Mouse (Mus musculus): Measurements from ENCODE around the gene Slc22a4. TPM values are rescaled to one million over a fixed set of nuclear protein-coding genes. Genes with fewer than 3 reads are reported as not detected.

Gene Slc22a4
- polyA plus RNA-seq, 1 experiment from 2014 or later, result 2.3 TPM

DNA sequence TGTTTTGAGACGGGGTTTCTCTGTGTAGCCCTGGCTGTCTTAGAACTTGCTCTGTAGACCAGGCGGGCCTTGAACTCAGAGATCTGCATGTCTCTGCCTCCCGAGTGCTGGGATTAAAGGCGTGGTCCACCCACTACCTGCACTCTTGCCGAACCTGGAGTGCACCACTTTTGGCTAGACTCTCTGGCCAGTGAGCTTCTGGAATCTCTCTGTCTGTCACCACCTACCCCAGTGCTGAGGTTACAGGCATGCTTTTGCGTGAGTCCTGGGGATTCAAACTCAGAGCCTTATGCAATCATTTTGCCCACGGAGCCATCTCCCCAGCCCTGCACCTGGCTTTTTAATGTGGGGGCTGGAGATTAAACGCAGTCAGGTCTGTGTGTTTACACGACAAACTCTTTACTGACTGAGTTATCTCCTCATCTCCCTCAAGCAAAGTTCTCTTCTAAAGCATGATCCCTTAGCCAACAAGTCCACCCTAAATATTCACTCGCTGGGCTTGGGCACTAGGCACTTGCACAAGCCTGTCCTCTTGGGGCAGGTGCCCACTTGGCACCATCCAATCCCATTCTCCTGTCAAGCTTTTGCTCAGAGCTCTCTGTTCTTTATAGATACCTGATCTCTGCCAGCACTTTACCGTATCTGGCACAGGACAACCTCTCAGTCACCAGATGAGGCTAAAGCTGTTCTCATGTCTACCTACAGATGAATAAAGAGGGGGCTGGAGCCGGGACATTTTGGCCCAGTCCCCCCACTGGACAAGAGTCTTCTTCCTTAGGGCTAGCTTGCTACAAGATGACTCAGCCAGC lies 37.4 kb upstream of the Slc22a4 start:
- 93% methylated on average over 12 of the region's 12 CpGs for WGBS
- Histone ChIP-seq H3K27ac (no peak overlapping the region), H3K27me3 (replicated peaks) (peaks cover 3% of the 10 kb centered on the region; the same call in 1 of the 2 replicates), H3K36me3 (no peaks in the 10 kb centered on the region), H3K9me3 (no peaks in the 10 kb centered on the region), H3K9ac (no peak overlapping the region), H3K4me3 (no peak overlapping the region), H3K4me2 (replicated peaks) (no peak overlapping the region), H3K4me1 (peaks cover 15% of the 10 kb centered on the region)
- ATAC-seq (ENCODE audit: low FRiP score, low read depth), result no peak

DNA sequence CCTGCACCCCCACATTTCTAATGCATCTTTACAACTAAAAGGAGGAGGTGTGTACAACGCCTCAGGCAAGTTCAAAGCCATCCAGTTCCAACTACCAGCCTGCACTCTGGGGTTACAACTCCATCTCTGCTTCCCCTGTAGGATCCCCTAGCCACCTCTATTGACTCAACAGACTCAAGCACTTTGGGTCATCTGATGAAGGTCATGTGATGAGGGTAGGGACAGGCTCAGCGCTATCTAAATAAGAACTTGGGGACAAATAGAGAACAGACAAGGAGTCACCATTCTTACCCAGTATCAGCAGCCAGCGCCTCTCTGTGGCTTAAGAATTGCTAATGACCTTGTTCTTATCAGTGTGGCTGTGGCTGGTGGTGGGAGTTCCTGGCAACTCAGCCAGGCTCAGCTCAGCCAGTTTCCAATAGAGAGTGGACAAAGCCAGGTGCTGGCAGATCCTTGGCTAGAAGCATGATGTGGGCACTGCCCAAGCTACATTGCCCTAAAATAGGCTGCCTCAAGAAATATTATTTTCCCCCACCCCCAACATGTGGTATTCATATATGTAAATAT lies 36.6 kb upstream of the Slc22a4 start:
- no peak overlapping the region for H3K4me3 ChIP-seq
- 85% methylated on average over 3 of the region's 3 CpGs for WGBS
- peaks cover 23% of the 10 kb centered on the region for H3K4me1 ChIP-seq
- no peak overlapping the region for H3K27ac ChIP-seq
- H3K36me3 ChIP-seq, result no peaks in the 10 kb centered on the region
- peaks cover 3% of the 10 kb centered on the region; the same call in 1 of the 2 replicates for H3K27me3 ChIP-seq (replicated peaks)
- no peak overlapping the region for H3K9ac ChIP-seq
- H3K4me2 ChIP-seq (replicated peaks), result no peak overlapping the region
- no peaks in the 10 kb centered on the region for H3K9me3 ChIP-seq
- ATAC-seq (ENCODE audit: low FRiP score, low read depth), result no peak

DNA sequence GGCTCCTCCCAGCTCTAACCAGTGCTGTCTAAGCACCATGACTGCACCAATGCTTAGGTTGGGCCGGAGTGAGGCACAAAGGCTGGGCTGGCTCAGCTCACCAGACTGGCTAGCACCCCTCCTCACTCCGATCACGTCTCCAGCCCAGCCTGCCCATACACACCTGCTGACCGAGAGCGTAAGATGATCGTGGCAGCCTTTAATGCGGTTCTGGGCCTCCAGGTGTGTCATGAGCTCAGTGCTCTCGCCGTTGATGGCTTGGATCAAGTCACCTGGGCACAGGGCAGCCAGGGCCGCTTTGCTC lies 35.5 kb upstream of the Slc22a4 start:
- H3K4me3 ChIP-seq, result no peak overlapping the region
- ATAC-seq (ENCODE audit: low FRiP score, low read depth), result no peak
- H3K36me3 ChIP-seq, result no peaks in the 10 kb centered on the region
- WGBS, result 92% methylated on average over 10 of the region's 10 CpGs
- H3K27ac ChIP-seq, result no peak overlapping the region
- H3K9me3 ChIP-seq, result no peaks in the 10 kb centered on the region
- H3K4me2 ChIP-seq (replicated peaks), result no peak overlapping the region
- H3K4me1 ChIP-seq, result peaks cover 30% of the 10 kb centered on the region
- peaks cover 3% of the 10 kb centered on the region; the same call in 1 of the 2 replicates for H3K27me3 ChIP-seq (replicated peaks)
- no peak overlapping the region for H3K9ac ChIP-seq

DNA sequence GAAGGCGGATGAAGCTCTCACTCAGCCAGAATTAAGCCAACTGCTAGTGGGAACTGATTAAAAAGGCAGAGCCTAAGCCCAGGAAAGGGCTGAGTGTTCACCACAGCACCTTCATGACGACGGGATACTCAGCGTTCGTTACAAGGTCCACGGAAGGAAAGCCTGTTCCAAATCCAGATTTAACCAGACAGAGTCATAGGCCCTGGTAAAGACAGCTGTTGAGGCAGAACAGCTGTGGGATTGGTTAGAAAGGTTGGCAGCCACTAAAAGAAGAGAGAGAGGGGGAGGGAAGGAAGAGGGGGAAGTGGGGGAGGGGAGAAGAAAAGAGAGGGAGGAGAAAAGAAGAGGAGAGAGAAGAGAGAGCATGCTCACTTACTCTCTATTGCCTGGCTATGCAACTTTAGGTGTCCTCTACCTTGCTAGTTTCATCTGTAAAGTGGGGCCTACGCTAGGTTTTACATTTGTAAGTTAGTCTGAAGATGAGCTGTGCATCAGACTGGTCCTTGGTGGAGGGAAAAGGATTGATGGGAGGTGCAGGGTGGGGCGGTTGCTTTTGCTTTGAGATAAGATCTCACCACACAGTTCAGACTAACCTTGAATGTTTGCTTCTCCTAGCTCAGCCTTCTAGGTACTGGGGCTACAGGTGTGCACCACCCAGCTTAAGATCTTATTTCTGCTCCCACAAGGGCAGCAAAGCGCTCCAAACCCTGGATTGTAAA lies 35.0 kb upstream of the Slc22a4 start:
- Histone ChIP-seq H3K9ac (no peak overlapping the region), H3K9me3 (no peaks in the 10 kb centered on the region), H3K4me3 (no peak overlapping the region), H3K27me3 (replicated peaks) (0 out of 2 replicates have a peak, but pooled peaks cover 3% of the 10 kb centered on the region), H3K4me2 (replicated peaks) (no peak overlapping the region), H3K36me3 (no peaks in the 10 kb centered on the region), H3K27ac (no peak overlapping the region), H3K4me1 (peaks cover 31% of the 10 kb centered on the region)
- WGBS, result 84% methylated on average over 9 of the region's 9 CpGs
- ATAC-seq (ENCODE audit: low FRiP score, low read depth), result no peak

DNA sequence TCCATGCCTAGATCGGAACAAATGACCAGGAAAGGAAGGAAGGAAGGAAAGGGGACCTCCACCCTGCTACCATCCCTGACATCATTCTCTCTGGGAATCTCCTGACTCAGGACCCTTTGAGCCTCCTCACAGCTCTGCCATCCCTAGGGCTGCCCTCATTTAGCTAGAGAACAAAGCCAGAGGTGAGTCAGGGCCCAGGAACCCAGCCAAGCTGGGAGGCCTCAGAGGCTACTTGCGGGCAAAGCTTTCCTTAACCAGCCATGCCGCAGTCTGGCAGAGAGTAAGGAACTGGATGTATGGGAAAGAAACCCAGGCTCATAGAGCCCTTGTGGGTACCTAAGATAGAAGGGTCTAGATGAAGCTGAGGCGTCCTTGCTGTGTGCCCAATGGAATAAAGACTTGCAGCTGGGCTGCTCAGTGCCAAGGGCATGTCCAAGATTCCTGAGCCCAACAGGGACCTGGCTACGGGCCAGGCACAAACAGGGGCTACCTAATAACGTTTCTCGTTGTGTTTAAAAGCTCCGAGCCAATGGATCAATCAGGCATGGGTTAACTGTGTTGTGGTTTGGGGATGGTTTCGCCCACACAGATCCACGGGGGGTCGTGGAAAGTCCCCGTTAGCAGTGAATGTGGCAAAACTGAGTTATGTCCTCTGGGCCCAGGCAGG lies 34.3 kb upstream of the Slc22a4 start:
- ATAC-seq (ENCODE audit: low FRiP score, low read depth), result no peak
- H3K4me3 ChIP-seq, result no peak overlapping the region
- WGBS, result 76% methylated on average over 12 of the region's 12 CpGs
- H3K4me1 ChIP-seq, result peaks cover 33% of the 10 kb centered on the region
- no peak overlapping the region for H3K9ac ChIP-seq
- no peak overlapping the region for H3K27ac ChIP-seq
- 0 out of 2 replicates have a peak, but pooled peaks cover 3% of the 10 kb centered on the region for H3K27me3 ChIP-seq (replicated peaks)
- H3K9me3 ChIP-seq, result no peaks in the 10 kb centered on the region
- no peak overlapping the region for H3K4me2 ChIP-seq (replicated peaks)
- no peaks in the 10 kb centered on the region for H3K36me3 ChIP-seq

DNA sequence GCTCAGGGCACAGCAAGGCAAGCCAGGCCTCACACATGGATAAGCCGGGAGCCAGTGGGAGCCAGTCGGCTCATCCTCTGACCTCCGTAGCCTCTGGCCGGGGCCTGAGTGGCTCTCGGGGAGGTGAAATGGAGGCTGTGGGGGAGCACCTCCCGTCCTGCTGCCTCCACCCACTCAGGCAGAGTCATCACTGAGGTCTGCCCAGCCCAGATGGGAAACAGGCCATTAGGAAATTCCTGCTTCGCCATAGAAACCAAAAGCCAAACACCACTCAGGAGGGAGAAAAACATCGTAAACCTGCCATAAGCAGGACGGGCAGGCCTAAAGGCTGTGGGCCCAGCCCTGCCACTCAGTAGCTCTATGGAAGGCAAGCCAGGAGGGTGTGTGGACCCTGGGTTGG lies 32.4 kb upstream of the Slc22a4 start:
- 21% methylated on average over 9 of the region's 9 CpGs for WGBS

DNA sequence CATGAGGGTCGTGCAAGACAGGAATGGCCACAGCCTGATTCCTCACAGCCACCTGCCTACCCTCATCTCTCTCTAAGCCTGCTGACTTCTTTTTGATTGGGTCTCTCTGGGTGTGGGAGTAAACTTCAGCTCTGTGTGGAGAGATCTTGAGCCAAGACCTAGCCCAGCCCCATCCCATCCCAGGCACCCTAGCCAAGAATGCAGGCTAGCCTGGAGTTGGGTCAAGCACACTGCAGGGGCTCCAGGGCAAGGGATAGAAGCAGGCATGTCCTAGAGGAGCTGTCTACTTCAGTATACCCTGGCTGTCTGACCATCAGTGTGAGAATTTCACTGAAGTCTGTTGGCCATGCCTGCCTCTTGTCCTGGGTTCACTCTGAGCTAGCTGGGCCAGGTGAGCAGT lies 31.6 kb upstream of the Slc22a4 start:
- Histone ChIP-seq H3K4me1 (peaks cover 35% of the 10 kb centered on the region), H3K9ac (no peak overlapping the region), H3K4me2 (replicated peaks) (no peak overlapping the region), H3K27ac (0 out of 2 replicates have a peak overlapping the region, but pooled peaks have one; percentile 37), H3K4me3 (no peak overlapping the region), H3K36me3 (no peaks in the 10 kb centered on the region), H3K27me3 (replicated peaks) (no peaks in the 10 kb centered on the region), H3K9me3 (no peaks in the 10 kb centered on the region)
- no peak for ATAC-seq (ENCODE audit: low FRiP score, low read depth)
- 38% methylated on average over 1 of the region's 1 CpGs for WGBS

More for the DNA sequence above, 32.4 kb upstream of the Slc22a4 start:
- Histone ChIP-seq H3K36me3 (no peaks in the 10 kb centered on the region), H3K4me1 (peaks cover 35% of the 10 kb centered on the region), H3K4me2 (replicated peaks) (no peak overlapping the region), H3K27ac (no peak overlapping the region), H3K27me3 (replicated peaks) (no peaks in the 10 kb centered on the region), H3K9ac (no peak overlapping the region), H3K4me3 (no peak overlapping the region), H3K9me3 (no peaks in the 10 kb centered on the region)
- no peak for ATAC-seq (ENCODE audit: low FRiP score, low read depth)

DNA sequence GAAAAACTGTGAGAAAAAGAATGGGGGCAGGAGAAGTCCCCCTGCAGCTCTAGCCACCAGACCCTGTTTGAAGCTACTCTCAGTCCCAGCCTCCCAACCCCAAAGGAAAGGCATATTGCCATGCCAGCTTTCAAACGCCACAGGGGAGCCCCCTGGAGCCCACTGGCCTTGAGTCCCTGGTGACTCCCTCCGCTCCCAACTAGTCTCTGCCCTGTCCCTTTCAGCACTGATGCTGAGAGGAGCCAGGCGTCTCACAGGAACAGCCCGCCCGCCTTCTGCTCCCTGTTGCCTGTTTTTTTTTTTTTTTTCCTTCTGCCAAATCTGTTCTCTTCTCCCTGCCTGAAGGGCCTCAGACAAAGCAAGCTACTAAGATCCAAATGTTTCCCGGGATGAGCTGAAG lies 30.8 kb upstream of the Slc22a4 start:
- Histone ChIP-seq H3K4me1 (peaks cover 35% of the 10 kb centered on the region), H3K4me3 (no peak overlapping the region), H3K27me3 (replicated peaks) (no peaks in the 10 kb centered on the region), H3K36me3 (no peaks in the 10 kb centered on the region), H3K4me2 (replicated peaks) (peak overlapping the region; percentile 12; the same call in 1 of the 2 replicates), H3K27ac (peak overlapping the region; percentile 28; the same call in 1 of the 2 replicates), H3K9ac (no peak overlapping the region), H3K9me3 (no peaks in the 10 kb centered on the region)
- ATAC-seq (ENCODE audit: low FRiP score, low read depth), result 0 out of 2 replicates have a peak, but pooled peaks have one; percentile 22
- WGBS, result 10% methylated on average over 6 of the region's 6 CpGs

DNA sequence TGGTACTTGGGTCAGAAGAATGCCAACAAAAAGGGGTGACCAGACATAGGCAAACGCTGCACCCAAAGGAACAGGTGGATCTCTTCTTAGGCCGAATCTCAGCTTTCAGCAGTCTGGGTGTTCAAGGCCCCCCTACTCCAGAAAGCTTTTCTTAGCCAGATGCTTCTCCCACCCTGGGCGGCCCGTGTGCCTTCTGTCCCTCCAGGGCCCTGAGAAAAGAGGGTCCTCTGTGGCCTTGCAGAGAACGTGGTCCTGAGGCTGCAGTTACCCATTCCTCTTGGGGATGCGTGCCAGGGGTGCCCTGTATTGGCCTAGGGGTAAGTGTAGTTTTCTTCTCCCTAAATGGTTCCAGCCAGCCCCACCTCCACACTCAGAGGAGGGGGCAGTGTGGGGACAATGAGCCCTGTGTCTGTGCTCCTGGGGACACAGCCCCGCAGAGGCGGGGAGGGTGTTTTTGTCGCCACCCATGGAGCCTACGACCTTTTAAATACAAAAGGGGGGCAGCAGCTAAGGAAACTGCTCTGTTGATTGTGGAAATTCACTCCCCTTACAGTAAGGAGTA lies 30.2 kb upstream of the Slc22a4 start:
- WGBS, result 27% methylated on average over 10 of the region's 10 CpGs
- no peaks in the 10 kb centered on the region for H3K36me3 ChIP-seq
- ATAC-seq (ENCODE audit: low FRiP score, low read depth), result peak; percentile 81
- no peaks in the 10 kb centered on the region for H3K9me3 ChIP-seq
- no peak overlapping the region for H3K4me3 ChIP-seq
- no peaks in the 10 kb centered on the region for H3K27me3 ChIP-seq (replicated peaks)
- no peak overlapping the region for H3K9ac ChIP-seq
- peaks cover 35% of the 10 kb centered on the region for H3K4me1 ChIP-seq
- H3K4me2 ChIP-seq (replicated peaks), result peak overlapping the region; percentile 12
- peak overlapping the region; percentile 28; the same call in 1 of the 2 replicates for H3K27ac ChIP-seq

DNA sequence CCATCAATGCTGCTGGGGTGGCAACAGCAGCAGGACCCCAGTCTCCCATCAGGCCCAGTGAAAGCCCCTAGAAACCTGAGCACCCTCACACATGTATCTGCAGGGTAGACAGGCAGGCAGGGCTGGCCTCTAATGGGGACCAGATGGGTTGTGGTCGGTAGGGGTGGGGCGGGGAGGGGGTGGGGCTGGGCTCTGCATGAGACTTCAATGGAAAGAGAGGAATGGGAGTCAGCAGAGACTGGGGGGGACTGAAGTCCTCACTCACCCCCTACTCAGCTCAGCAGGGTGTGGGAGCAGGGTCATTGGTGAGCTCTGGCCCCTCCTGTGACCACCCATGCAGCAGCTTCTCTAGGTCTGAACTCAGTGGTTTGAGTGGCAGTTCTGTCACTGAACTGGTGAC lies 29.5 kb upstream of the Slc22a4 start:
- Histone ChIP-seq H3K27ac (no peak overlapping the region), H3K4me3 (no peak overlapping the region), H3K9me3 (no peaks in the 10 kb centered on the region), H3K27me3 (replicated peaks) (no peaks in the 10 kb centered on the region), H3K4me2 (replicated peaks) (peak overlapping the region; percentile 12), H3K4me1 (peaks cover 35% of the 10 kb centered on the region), H3K9ac (no peak overlapping the region), H3K36me3 (no peaks in the 10 kb centered on the region)
- 23% methylated on average over 2 of the region's 2 CpGs for WGBS
- no peak for ATAC-seq (ENCODE audit: low FRiP score, low read depth)

DNA sequence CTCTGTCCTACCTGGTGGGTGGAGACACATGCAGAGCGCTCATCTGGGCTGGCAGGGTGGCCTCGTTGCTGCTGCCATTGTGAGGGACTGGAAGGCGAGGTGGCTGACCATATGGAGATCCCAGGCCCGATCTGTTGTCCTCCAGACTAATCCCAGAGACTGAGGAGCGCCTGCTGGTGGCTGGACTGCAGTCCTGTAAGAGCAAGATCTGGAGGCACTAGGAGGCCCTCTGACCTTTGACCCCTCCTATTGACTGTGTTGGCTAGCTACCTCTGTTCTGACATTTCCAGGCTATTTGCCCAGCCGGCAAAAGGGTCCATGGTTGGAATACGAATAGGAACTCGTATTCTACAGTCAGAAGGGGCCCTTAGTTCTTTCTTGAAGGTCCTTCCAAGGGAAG lies 28.2 kb upstream of the Slc22a4 start:
- Histone ChIP-seq H3K36me3 (no peaks in the 10 kb centered on the region), H3K4me1 (peaks cover 35% of the 10 kb centered on the region), H3K27ac (no peak overlapping the region), H3K27me3 (replicated peaks) (no peaks in the 10 kb centered on the region), H3K4me3 (no peak overlapping the region), H3K9me3 (no peaks in the 10 kb centered on the region), H3K9ac (no peak overlapping the region), H3K4me2 (replicated peaks) (no peak overlapping the region)
- 30% methylated on average over 8 of the region's 8 CpGs for WGBS
- ATAC-seq (ENCODE audit: low FRiP score, low read depth), result no peak

DNA sequence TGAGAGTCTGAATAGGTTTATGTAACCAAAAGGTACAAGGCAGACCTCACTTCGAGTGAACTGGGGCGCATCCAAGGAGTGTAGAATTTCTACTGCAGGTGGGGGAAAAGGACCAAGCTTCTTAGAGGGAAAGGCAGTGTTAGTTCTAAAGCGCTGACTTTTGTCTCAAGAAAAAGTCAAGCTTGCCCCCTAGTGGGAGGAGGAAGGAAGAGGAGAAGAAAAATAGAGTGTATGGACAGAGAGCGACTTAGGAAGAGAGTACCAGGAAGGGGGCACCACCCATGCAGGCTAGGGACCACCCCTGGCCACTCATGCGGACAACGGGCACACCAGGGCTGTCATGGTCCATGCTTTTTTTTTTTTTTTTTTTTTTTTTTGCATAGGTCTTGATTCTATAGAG lies 26.4 kb upstream of the Slc22a4 start:
- Histone ChIP-seq H3K27ac (no peak overlapping the region), H3K36me3 (no peaks in the 10 kb centered on the region), H3K9me3 (no peaks in the 10 kb centered on the region), H3K4me3 (no peak overlapping the region), H3K4me1 (peaks cover 23% of the 10 kb centered on the region), H3K27me3 (replicated peaks) (no peaks in the 10 kb centered on the region), H3K4me2 (replicated peaks) (no peak overlapping the region), H3K9ac (no peak overlapping the region)
- ATAC-seq (ENCODE audit: low FRiP score, low read depth), result no peak
- WGBS, result 46% methylated on average over 6 of the region's 6 CpGs
